Mouse (Mus musculus) E14TG2a.4 (cell line): ENCODE measurements around the gene Rph3a.

Source experiments
- H3K27me3 ChIP-seq: 2 replicates; pipeline ENCODE4 v1.6.1; 2014; ENCODE audit warnings: low read length, control low read depth; ENCODE audit not compliant: insufficient read depth
- H3K36me3 ChIP-seq: 2 replicates; pipeline ENCODE4 v1.6.1; 2014; ENCODE audit warnings: low read length, control low read depth; ENCODE audit not compliant: insufficient read depth
- H3K4me1 ChIP-seq: replicated peaks from 2 replicates; pipeline ENCODE4 v1.6.1; 2014; ENCODE audit warnings: low read depth, low read length, control low read depth
- H3K4me3 ChIP-seq: replicated peaks from 2 replicates; pipeline ENCODE4 v1.5.1; 2014; ENCODE audit warnings: mild to moderate bottlenecking, low read length
- H3K9me3 ChIP-seq: 2 replicates; pipeline ENCODE4 v1.6.1; 2014; ENCODE audit warnings: low read length, control low read depth
- CTCF ChIP-seq: conservative IDR thresholded peaks from 2 replicates; pipeline ENCODE4 v1.5.1; 2014; ENCODE audit warnings: low read length
- NANOG ChIP-seq: IDR thresholded peaks from 2 replicates; pipeline ENCODE4 v1.6.1; 2014; ENCODE audit warnings: borderline replicate concordance, low read length, mixed read lengths
- POU5F1 ChIP-seq: IDR thresholded peaks from 2 replicates; pipeline ENCODE4 v1.6.1; 2014; ENCODE audit warnings: low read length, borderline replicate concordance

Gene Rph3a

DNA sequence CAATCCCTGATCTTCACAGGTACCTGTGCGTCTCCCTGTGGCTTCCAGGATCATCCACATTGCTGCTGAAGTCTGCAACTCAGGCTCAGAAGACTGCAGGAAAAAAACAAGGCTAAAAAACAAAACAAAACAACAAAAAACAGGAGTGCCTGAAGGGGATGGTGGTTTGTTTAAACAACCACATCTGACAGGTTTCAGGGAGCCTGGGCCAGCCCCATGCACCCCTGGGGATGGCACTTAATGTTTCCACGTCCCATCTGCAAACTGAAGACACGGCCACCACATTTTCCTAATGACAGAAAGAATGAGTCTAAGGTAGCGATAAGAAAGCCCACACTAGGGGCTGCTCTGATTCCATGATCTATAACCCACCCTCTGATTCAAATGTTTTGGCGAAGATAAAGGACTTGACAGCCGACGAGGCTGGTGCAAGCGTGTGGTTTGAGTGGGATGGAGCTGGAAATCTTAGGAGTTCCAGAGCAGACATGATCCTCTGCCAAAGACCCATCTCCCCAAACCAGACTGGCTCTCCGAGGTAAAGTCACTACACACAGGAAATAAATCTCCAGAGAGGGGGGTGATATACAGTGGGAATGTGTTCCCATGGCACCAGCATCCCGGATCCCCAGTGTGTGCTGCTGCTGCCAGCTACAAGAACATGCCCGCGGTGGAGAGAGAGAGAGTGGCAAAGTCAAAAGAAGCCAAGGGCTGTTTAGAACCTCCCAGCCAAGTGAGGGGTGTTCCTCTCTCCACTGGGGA, at the start of gene Rph3a:
Gene Rph3a (minus strand): TSS at position 282 of the 759 bp plus-strand sequence.
- TF ChIP-seq CTCF (no peak), NANOG (no peak), POU5F1 (no peak)
- peak within 1 kb of the TSS; percentile 57 for H3K4me3 ChIP-seq
- H3K36me3 ChIP-seq, result no peaks in the 10 kb centered on the region
- H3K27me3 ChIP-seq, result peaks cover 71% of the 10 kb centered on the region
- no peaks in the 10 kb centered on the region for H3K9me3 ChIP-seq
- H3K4me1 ChIP-seq, result peaks cover 47% of the 10 kb centered on the region

- Histone ChIP-seq H3K27me3 (0 out of 2 replicates have a peak, but pooled peaks cover 5% of the 10 kb centered on the region), H3K9me3 (peaks cover 3% of the 10 kb centered on the region; the same call in 1 of the 2 replicates), H3K4me1 (peaks cover 13% of the 10 kb centered on the region), H3K36me3 (no peaks in the 10 kb centered on the region), H3K4me3 (0 out of 2 replicates have a peak overlapping the region, but pooled peaks have one; percentile 35)
- TF ChIP-seq POU5F1, result no peak
- TF ChIP-seq CTCF, result no peak
- no peak for TF ChIP-seq NANOG
Measured at GRCm38 (mm10) chr5:121058261-121058660, 48.4 kb upstream of the Rph3a start.

GRCm38 (mm10) chr5:121053886-121054285, 44.0 kb upstream of the Rph3a start:
- TF ChIP-seq POU5F1, result no peak
- TF ChIP-seq CTCF, result no peak
- TF ChIP-seq NANOG, result no peak
- H3K9me3 ChIP-seq, result peaks cover 2% of the 10 kb centered on the region; the same call in 1 of the 2 replicates
- no peaks in the 10 kb centered on the region for H3K36me3 ChIP-seq
- 0 out of 2 replicates have a peak, but pooled peaks cover 3% of the 10 kb centered on the region for H3K4me1 ChIP-seq
- no peak overlapping the region for H3K4me3 ChIP-seq
- H3K27me3 ChIP-seq, result no peaks in the 10 kb centered on the region; the same call in 1 of the 2 replicates

GRCm38 (mm10) chr5:121041791-121042190, 31.9 kb upstream of the Rph3a start:
- H3K27me3 ChIP-seq, result peaks cover 21% of the 10 kb centered on the region
- no peaks in the 10 kb centered on the region for H3K36me3 ChIP-seq
- TF ChIP-seq CTCF (no peak), NANOG (no peak), POU5F1 (no peak)
- no peaks in the 10 kb centered on the region for H3K4me1 ChIP-seq
- H3K4me3 ChIP-seq, result no peak overlapping the region
- no peaks in the 10 kb centered on the region for H3K9me3 ChIP-seq

- no peaks in the 10 kb centered on the region for H3K9me3 ChIP-seq
- TF ChIP-seq POU5F1 (no peak), NANOG (no peak), CTCF (no peak)
- H3K4me3 ChIP-seq, result no peak overlapping the region
- H3K4me1 ChIP-seq, result no peaks in the 10 kb centered on the region
- no peaks in the 10 kb centered on the region for H3K36me3 ChIP-seq
- H3K27me3 ChIP-seq, result peaks cover 19% of the 10 kb centered on the region
Measured at GRCm38 (mm10) chr5:121039465-121039864, 29.6 kb upstream of the Rph3a start.

DNA sequence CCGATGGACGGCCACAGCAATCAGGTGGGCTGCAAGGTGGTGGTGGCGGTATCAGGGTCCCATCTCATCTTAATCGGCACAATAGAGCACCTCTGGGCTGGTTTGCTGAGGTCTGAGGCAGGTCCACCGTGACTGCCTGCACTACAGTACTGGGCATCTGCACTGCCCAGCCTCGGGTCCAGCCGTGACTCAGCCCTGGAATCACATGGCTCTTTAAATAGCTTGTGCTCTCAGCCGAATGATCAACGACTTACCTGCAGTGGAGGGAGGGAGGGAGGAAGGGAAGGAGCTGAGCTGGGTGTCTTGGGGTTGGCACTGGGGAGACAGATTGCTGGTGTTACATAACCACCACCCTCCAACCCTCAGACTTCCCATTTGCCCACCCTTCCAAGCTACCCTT, 20.3 kb upstream of the Rph3a start:
- Histone ChIP-seq H3K4me1 (peaks cover 4% of the 10 kb centered on the region; the same call in 1 of the 2 replicates), H3K4me3 (no peak overlapping the region), H3K27me3 (peaks cover 2% of the 10 kb centered on the region; the same call in 1 of the 2 replicates), H3K36me3 (no peaks in the 10 kb centered on the region), H3K9me3 (no peaks in the 10 kb centered on the region)
- no peak for TF ChIP-seq NANOG
- TF ChIP-seq POU5F1, result no peak
- TF ChIP-seq CTCF, result no peak

- Histone ChIP-seq H3K4me1 (0 out of 2 replicates have a peak, but pooled peaks cover 4% of the 10 kb centered on the region), H3K27me3 (peaks cover 43% of the 10 kb centered on the region), H3K9me3 (no peaks in the 10 kb centered on the region), H3K4me3 (no peak overlapping the region), H3K36me3 (no peaks in the 10 kb centered on the region)
- no peak for TF ChIP-seq CTCF
- TF ChIP-seq NANOG, result no peak
- no peak for TF ChIP-seq POU5F1
Measured at GRCm38 (mm10) chr5:121019505-121019904, 9.6 kb upstream of the Rph3a start.

DNA sequence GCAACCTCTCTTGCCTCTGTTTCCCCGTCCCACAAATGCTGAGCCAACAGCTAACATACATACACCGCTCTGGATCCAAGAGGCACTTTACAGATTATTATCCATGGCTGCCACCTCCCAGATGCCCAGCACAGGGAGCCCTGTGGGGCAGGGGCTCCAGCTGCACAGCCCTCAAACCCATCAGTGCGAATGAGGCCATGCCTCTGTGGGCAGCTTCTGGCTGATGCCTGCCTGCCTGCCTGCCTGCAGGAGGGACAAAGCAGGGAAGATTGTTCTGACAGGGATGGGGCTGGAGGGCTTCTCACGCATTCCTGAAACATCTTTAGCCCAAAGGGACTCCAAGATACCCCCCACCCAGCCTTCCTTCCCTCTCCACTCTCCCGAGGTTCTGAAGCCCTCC, 7.8 kb upstream of the Rph3a start:
- no peak for TF ChIP-seq NANOG
- no peak for TF ChIP-seq POU5F1
- no peak for TF ChIP-seq CTCF
- Histone ChIP-seq H3K27me3 (peaks cover 56% of the 10 kb centered on the region), H3K4me1 (0 out of 2 replicates have a peak, but pooled peaks cover 4% of the 10 kb centered on the region), H3K9me3 (no peaks in the 10 kb centered on the region), H3K36me3 (no peaks in the 10 kb centered on the region), H3K4me3 (no peak overlapping the region)
